Mouse (Mus musculus) liver, adult 2 months (tissue): ENCODE data around the gene Npc2.

Experiments used
- CTCF ChIP-seq: fragments of 200-500 bp; IDR thresholded peaks from 2 replicates; pipeline ENCODE4 v1.5.1; 2011; ENCODE audit warnings: low read depth, low read length, control low read depth
- POLR2A ChIP-seq: fragments of 200-500 bp; IDR thresholded peaks from 2 replicates; pipeline ENCODE4 v1.6.1; 2011; ENCODE audit warnings: low read length, control low read depth; ENCODE audit not compliant: insufficient read depth; ENCODE audit errors: extremely low read depth

- TF ChIP-seq POLR2A (no peak), CTCF (peak; percentile 97)
Observed at GRCm38 (mm10) chr12:84784604-84785381, 11.8 kb upstream of the Npc2 start.
